Mouse (Mus musculus): ENCODE measurements around the gene Atg13.

Atg13 gene

DNA sequence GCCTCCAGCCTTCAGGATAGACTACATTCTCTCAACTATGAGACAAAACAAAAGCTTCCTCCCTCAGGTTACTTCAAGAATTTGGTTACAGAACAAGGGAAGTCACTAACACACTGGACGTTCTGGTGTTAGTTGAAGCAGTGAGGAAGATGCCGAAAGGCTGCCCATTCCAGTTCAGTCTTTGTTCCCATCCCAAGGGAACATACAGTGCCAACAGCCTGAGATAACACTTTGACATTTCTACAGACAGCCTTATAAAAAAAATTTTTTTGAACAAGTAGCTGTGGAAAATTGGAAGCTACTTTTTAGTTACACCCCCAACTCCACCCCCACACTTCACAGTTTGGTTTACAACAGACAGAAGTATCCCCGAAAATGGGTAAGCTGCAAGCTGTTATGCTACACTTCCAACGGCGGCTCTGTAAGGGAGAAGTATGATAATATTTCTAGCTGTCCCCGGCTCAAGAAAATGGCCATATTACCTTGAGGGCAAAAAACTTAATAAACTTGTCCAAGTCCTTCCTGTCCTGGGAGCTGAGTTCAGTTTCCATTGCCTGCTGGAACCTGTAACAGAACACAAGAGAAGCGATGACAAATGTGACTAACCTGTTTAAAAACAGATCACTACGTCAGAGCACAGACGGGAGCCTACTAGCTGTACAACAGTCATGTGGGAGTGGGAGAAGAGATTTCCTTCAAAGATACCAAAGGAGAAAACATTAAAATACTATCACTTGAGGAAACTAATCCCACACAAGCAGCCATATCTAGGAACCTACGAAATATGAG is 14.7 kb downstream of the Atg13 start:
- no peak for DNase-seq (ENCODE audit: low read depth, low spot score)

DNA sequence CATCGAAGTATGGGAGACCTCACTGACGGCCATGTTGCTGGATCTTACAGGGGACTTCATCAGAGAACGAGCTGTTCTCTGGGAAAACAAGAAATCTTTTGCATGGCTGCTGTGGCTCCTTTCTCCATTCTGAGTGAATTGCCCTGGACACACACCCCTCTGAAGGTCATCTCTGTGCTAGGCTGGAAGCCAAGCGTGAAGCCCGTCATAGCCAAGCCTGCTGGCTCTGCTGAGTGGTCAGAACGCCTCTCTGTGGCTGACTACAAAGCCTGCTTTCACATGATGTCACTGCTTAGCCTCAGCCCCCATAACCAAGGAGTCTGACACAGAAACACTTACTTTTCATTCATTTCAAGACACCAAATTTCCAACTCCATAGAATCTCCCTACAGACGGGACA is 20.9 kb downstream of the Atg13 start:
- no peak for DNase-seq (ENCODE audit: low read depth, low spot score)

GRCm38 (mm10) chr2:91683919-91684318 is 26.5 kb downstream of the Atg13 start:
- no peak for DNase-seq (ENCODE audit: low read depth, low spot score)

- DNase-seq (ENCODE audit: low read depth, low spot score) = no peak
Observed at GRCm38 (mm10) chr2:91682850-91683249, 27.5 kb downstream of the Atg13 start.

GRCm38 (mm10) chr2:91676961-91677360 is 33.4 kb downstream of the Atg13 start:
- DNase-seq (ENCODE audit: low read depth, low spot score) = no peak

GRCm38 (mm10) chr2:91676420-91676819 is 34.0 kb downstream of the Atg13 start:
- no peak for DNase-seq (ENCODE audit: low read depth, low spot score)

- no peak for DNase-seq (ENCODE audit: low read depth, low spot score)
Observed at GRCm38 (mm10) chr2:91674895-91675294, 35.5 kb downstream of the Atg13 start.

DNA sequence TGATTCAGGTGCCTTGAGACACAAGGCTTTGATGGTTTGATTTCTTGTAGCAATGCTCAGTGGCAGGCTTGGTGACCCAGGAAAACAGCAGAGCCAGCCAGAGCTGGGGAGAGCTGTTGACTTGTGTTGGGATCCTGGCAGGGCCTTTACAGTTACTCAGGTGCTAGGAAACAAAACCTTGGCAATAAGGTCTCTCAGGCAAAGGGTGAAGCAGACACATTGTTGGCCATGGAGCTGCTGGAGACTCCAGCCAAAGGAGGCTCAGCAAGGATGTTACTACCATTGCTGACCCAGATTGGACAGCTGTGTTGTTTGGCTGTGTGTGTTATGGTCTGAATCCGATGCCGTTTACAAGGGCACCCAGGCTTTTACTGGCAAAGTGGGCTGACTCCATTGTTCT is 36.8 kb downstream of the Atg13 start:
- DNase-seq (ENCODE audit: low read depth, low spot score) = no peak

- DNase-seq (ENCODE audit: low read depth, low spot score) = no peak
Observed at GRCm38 (mm10) chr2:91670038-91670437, 40.3 kb downstream of the Atg13 start.

GRCm38 (mm10) chr2:91669326-91669725 is 41.0 kb downstream of the Atg13 start:
- no peak for DNase-seq (ENCODE audit: low read depth, low spot score)

- DNase-seq (ENCODE audit: low read depth, low spot score) = no peak
Observed at GRCm38 (mm10) chr2:91667747-91668146, 42.6 kb downstream of the Atg13 start.

DNA sequence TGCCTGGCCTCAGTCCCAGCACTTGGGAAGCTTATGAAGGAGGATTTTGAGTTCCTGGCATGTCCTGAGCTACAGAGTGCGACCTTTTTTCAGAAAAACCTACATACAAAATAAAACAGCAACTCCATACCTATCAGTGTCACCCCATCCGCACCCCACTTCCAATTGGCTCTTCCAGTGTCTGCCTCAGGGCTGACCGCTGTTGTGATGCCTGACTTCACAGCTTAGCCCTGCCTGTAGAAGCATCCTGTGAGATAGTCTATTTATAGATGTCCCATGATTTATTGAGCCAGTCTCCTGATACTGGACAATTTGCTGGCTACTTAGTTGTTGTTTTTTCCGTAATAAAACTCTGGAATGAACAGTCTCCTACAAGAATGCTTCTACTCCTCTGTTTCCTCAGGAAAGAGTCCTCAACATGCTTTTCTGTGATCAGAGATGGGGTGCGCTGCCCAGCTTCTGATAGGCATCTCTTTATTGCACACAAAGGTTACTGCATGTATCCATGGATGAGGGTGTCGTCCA is 43.9 kb downstream of the Atg13 start:
- DNase-seq (ENCODE audit: low read depth, low spot score) = no peak

- DNase-seq (ENCODE audit: low read depth, low spot score) = no peak
Observed at GRCm38 (mm10) chr2:91664780-91665179, 45.6 kb downstream of the Atg13 start.

GRCm38 (mm10) chr2:91660981-91661380 is 49.4 kb downstream of the Atg13 start:
- DNase-seq (ENCODE audit: low read depth, low spot score) = no peak

- no peak for DNase-seq (ENCODE audit: low read depth, low spot score)
Observed at GRCm38 (mm10) chr2:91659657-91660056, 50.7 kb downstream of the Atg13 start.

DNA sequence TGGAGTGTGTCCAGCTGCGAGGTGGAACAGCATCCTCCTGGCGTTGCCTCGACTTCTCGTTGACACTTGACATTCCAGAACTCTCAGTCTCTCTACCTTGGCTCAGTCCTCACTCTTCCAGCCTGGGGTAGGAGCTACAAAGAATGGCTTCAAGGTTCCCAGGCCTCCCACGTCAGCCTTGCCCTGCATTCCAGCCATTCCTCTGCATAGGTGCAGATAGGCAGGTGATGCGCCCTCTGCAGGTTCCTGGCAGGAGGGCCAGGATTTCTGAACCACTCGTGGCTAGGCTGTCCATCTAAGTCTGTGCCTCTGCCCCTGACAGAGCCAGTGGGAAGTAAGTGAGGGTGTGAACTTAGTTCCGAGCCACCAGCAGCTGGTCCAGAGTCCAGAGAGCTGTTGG is 53.6 kb downstream of the Atg13 start:
- DNase-seq (ENCODE audit: low read depth, low spot score) = no peak

DNA sequence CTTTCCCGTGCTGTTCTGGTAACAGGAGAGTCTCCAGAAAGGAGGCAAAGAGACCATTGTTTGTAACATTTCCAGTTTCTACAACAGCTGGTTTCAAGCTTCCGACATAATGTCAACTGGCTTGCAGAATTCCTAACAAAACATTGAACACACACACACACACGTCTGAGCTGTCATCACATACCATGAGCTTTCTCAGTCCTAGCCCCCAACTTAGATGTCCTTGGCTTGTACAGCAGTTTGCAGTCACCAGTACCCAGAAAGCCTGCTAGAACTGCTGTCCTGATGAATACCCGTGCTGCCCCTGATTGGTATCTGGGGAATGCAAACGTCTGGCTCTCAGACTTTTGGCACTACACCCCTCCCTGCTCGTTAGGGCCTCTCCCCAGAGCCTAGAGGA is 54.5 kb downstream of the Atg13 start:
- no peak for DNase-seq (ENCODE audit: low read depth, low spot score)

- no peak for DNase-seq (ENCODE audit: low read depth, low spot score)
Observed at GRCm38 (mm10) chr2:91655388-91655787, 55.0 kb downstream of the Atg13 start.

GRCm38 (mm10) chr2:91652863-91653262 is 57.5 kb downstream of the Atg13 start:
- DNase-seq (ENCODE audit: low read depth, low spot score) = no peak

GRCm38 (mm10) chr2:91651458-91652258 is 58.7 kb downstream of the Atg13 start:
- DNase-seq (ENCODE audit: low read depth, low spot score) = peak; percentile 48

- DNase-seq (ENCODE audit: low read depth, low spot score) = peak; percentile 21
Observed at GRCm38 (mm10) chr2:91650360-91650995, 59.9 kb downstream of the Atg13 start.

All from CD4-positive helper T cell, adult 2 months (primary cell).